In the genomic region with DNA sequence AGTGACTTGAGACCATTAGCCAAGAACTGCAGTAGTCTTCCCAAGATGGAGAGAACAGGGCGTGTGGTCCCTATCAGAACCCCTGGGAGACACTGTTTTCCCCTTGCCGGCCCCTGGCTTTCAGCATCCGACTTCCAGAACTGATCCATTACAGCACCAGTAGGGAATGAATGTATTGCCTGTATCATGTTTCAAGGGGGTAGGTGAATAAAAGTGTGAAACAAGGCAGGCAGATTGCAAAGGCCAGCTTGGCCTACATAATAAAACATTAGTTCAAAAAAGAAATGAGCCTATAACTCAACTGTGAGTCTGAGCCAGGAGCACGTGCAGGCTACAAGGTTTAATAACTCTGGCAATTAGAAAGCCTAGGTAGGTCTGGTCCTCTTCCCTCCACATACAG, we compare ENCODE assay signal across 28 mouse cellular contexts. TPM values are rescaled to one million over a fixed set of nuclear protein-coding genes. Genes with fewer than 3 reads are reported as not detected.
DNase-seq lines count a peak whose midpoint lies in the region; ATAC-seq and TF ChIP-seq lines count a peak whose summit lies in the region.
"Had no signal": no experiment of that assay in that cellular context is flagged by ENCODE, and none has a peak within 500 bp of the region (broad histone marks: within the 10 kb centered on the region; RNA-seq: fewer than 3 reads in every experiment).

No protein-coding gene starts in this region.

- H3K27me3 ChIP-seq in kidney, embryonic 15.5 days = no peaks in the 10 kb centered on the region
- no peaks in the 10 kb centered on the region for H3K27me3 ChIP-seq in limb, embryonic 11.5 days (ENCODE audit: control insufficient read depth, insufficient read depth, low read length)
- no peaks in the 10 kb centered on the region for H3K27me3 ChIP-seq in limb, embryonic 10.5 days (ENCODE audit: low read depth, poor library complexity, severe bottlenecking)
- H3K27me3 ChIP-seq in limb, embryonic 14.5 days (ENCODE audit: control insufficient read depth, insufficient read depth, low read length) = no peaks in the 10 kb centered on the region
- H3K27me3 ChIP-seq: embryonic facial prominence, embryonic 13.5 days; forebrain, embryonic 12.5 days; forebrain, embryonic 15.5 days; heart, embryonic 13.5 days had no signal

- no peak overlapping the region for H3K27ac ChIP-seq in kidney, embryonic 15.5 days
- H3K27ac ChIP-seq in limb, embryonic 11.5 days (replicated peaks; ENCODE audit: low read depth, low read length) = no peak overlapping the region
- H3K27ac ChIP-seq in limb, embryonic 10.5 days = no peak overlapping the region
- H3K27ac ChIP-seq in limb, embryonic 14.5 days (replicated peaks; ENCODE audit: low read depth, low read length) = no peak overlapping the region
- H3K27ac ChIP-seq: embryonic facial prominence, embryonic 10.5 days; embryonic facial prominence, embryonic 13.5 days; forebrain, embryonic 12.5 days; forebrain, embryonic 15.5 days; gastrocnemius, adult 2 months; heart, embryonic 10.5 days; hindbrain, embryonic 14.5 days had no signal

- no peak overlapping the region for H3K4me3 ChIP-seq in kidney, embryonic 15.5 days (replicated peaks)
- H3K4me3 ChIP-seq in limb, embryonic 11.5 days (ENCODE audit: low read depth, low read length) = no peak overlapping the region
- no peak overlapping the region for H3K4me3 ChIP-seq in limb, embryonic 10.5 days
- no peak overlapping the region for H3K4me3 ChIP-seq in limb, embryonic 14.5 days (replicated peaks; ENCODE audit: low read length)
- H3K4me3 ChIP-seq: embryonic facial prominence, embryonic 10.5 days; embryonic facial prominence, embryonic 13.5 days; erythroblast, embryonic 14.5 days; forebrain, embryonic 12.5 days; forebrain, embryonic 15.5 days; gastrocnemius, adult 2 months; heart, embryonic 10.5 days; heart, embryonic 13.5 days had no signal

- ATAC-seq in kidney, embryonic 15.5 days (replicated peaks; ENCODE audit: low FRiP score) = 0 out of 2 replicates have a peak, but pooled peaks have one; percentile 21
- ATAC-seq in limb, embryonic 11.5 days (ENCODE audit: insufficient number of reproducible peaks, low FRiP score, low TSS enrichment, low read depth) = no peak
- peak; percentile 55; the same call in 1 of the 2 replicates for ATAC-seq in limb, embryonic 14.5 days (ENCODE audit: low FRiP score, low read depth)
- ATAC-seq: activated CD4-positive, CD25-positive, alpha-beta regulatory T cell, adult 4 months; forebrain, embryonic 15.5 days had no signal

- 33% methylated on average over 4 of the region's 4 CpGs for WGBS in kidney, embryonic 15.5 days
- 37% methylated on average over 4 of the region's 4 CpGs for whole genome bisulfite sequencing in limb, embryonic 11.5 days
- WGBS in limb, embryonic 10.5 days = 61% methylated on average over 4 of the region's 4 CpGs
- 18% methylated on average over 4 of the region's 4 CpGs for WGBS in limb, embryonic 14.5 days

- H3K36me3 ChIP-seq in kidney, embryonic 15.5 days = no peaks in the 10 kb centered on the region
- H3K36me3 ChIP-seq in limb, embryonic 11.5 days (ENCODE audit: control insufficient read depth, insufficient read depth, low read length) = no peaks in the 10 kb centered on the region
- no peaks in the 10 kb centered on the region for H3K36me3 ChIP-seq in limb, embryonic 10.5 days
- no peaks in the 10 kb centered on the region for H3K36me3 ChIP-seq in limb, embryonic 14.5 days (ENCODE audit: control insufficient read depth, insufficient read depth, low read length)
- H3K36me3 ChIP-seq: embryonic facial prominence, embryonic 10.5 days; embryonic facial prominence, embryonic 13.5 days; forebrain, embryonic 12.5 days; forebrain, embryonic 15.5 days; heart, embryonic 10.5 days; heart, embryonic 13.5 days had no signal

- H3K9me3 ChIP-seq in kidney, embryonic 15.5 days (replicated peaks) = no peaks in the 10 kb centered on the region
- H3K9me3 ChIP-seq in limb, embryonic 11.5 days (ENCODE audit: control insufficient read depth, low read length) = no peaks in the 10 kb centered on the region
- no peaks in the 10 kb centered on the region for H3K9me3 ChIP-seq in limb, embryonic 10.5 days (replicated peaks)
- H3K9me3 ChIP-seq in limb, embryonic 14.5 days (ENCODE audit: control insufficient read depth, low read length) = no peaks in the 10 kb centered on the region
- H3K9me3 ChIP-seq: embryonic facial prominence, embryonic 10.5 days; embryonic facial prominence, embryonic 13.5 days; forebrain, embryonic 12.5 days; forebrain, embryonic 15.5 days; heart, embryonic 10.5 days; heart, embryonic 13.5 days had no signal

- no peak for TF ChIP-seq POLR2A in limb, embryonic 14.5 days (IDR thresholded peaks at IDR 0.05; ENCODE audit: borderline replicate concordance, extremely low read depth, insufficient read depth, insufficient read length)

- no peak overlapping the region for H3K9ac ChIP-seq in kidney, embryonic 15.5 days
- no peak overlapping the region for H3K9ac ChIP-seq in limb, embryonic 11.5 days (ENCODE audit: low read length)
- no peak overlapping the region for H3K9ac ChIP-seq in limb, embryonic 14.5 days (ENCODE audit: low read depth, low read length, severe bottlenecking)
- H3K9ac ChIP-seq: embryonic facial prominence, embryonic 13.5 days; forebrain, embryonic 12.5 days; forebrain, embryonic 15.5 days; heart, embryonic 13.5 days; hindbrain, embryonic 14.5 days had no signal

- peak; percentile 8 for DNase-seq in embryo, embryonic 11 days
- no peak for DNase-seq in embryo, embryonic 10.5 days (ENCODE audit: low spot score)
- DNase-seq in kidney, adult 8-10 months = no peak
- peak; percentile 38 for DNase-seq in limb, embryonic 11.5 days (ENCODE audit: low spot score)
- DNase-seq in limb, embryonic 10.5 days (ENCODE audit: low spot score) = no peak
- DNase-seq in limb, embryonic 14.5 days (ENCODE audit: low spot score) = peak; percentile 26
- DNase-seq in gastrocnemius, adult 18-20 months (ENCODE audit: low spot score) = no peak
- DNase-seq: adrenal gland, adult 8-10 months; adrenal gland, postnatal 25 days; cerebellum, adult 11-12 months; cerebellum, adult 8-10 months; cerebellum, postnatal 10 days; cerebellum, postnatal 36 days; gastrocnemius, adult 2 months; gastrocnemius, postnatal 14 days; heart, adult 11 months; heart, postnatal 14 days; heart, postnatal 4 days had no signal

- no peak overlapping the region for H3K4me2 ChIP-seq in kidney, embryonic 15.5 days
- H3K4me2 ChIP-seq in limb, embryonic 11.5 days (ENCODE audit: low read depth, severe bottlenecking) = no peak overlapping the region
- no peak overlapping the region for H3K4me2 ChIP-seq in limb, embryonic 14.5 days (replicated peaks; ENCODE audit: low read depth, low read length, severe bottlenecking)
- H3K4me2 ChIP-seq: embryonic facial prominence, embryonic 13.5 days; forebrain, embryonic 12.5 days; forebrain, embryonic 15.5 days; heart, embryonic 13.5 days; hindbrain, embryonic 14.5 days had no signal

- peaks cover 48% of the 10 kb centered on the region for H3K4me1 ChIP-seq in kidney, embryonic 15.5 days
- H3K4me1 ChIP-seq in limb, embryonic 11.5 days (ENCODE audit: control insufficient read depth, insufficient read depth, low read length) = peaks cover 12% of the 10 kb centered on the region
- H3K4me1 ChIP-seq in limb, embryonic 10.5 days = peaks cover 12% of the 10 kb centered on the region
- peaks cover 8% of the 10 kb centered on the region for H3K4me1 ChIP-seq in limb, embryonic 14.5 days (ENCODE audit: control insufficient read depth, insufficient read depth, low read length)
- H3K4me1 ChIP-seq: forebrain, embryonic 15.5 days had no signal

RNA-seq across cellular contexts. Expression of gene Osbpl3, which starts 52.5 kb away (rescaled TPM):
- polyA plus RNA-seq in kidney, embryonic 15.5 days (2015; fragmentation: Nextera tagmentation; extraction: Ambion mirVana) = 15.7 and 16.7 TPM in 2 replicates
- polyA plus RNA-seq in limb, embryonic 11.5 days (2014; fragmentation: Nextera tagmentation; extraction: Ambion mirVana) = 9.1 and 9.8 TPM in 2 replicates
- 4.5 and 7.0 TPM in 2 replicates for polyA plus RNA-seq in limb, embryonic 10.5 days (2016; fragmentation: Nextera tagmentation; extraction: Ambion mirVana)
- 18.2 and 19.8 TPM in 2 replicates for polyA plus RNA-seq in limb, embryonic 14.5 days (2012; rRNA removed)
- polyA plus RNA-seq in limb, embryonic 14.5 days (2014; fragmentation: Nextera tagmentation; extraction: Ambion mirVana) = 10.9 and 11.9 TPM in 2 replicates
- total RNA-seq in gastrocnemius, adult 18-20 months (2021) = 1 to 10 TPM; 2.2 to 3.4 TPM
- polyA plus RNA-seq: erythroblast, embryonic 14.5 days had no signal

Comparison
In these comparisons a context has a peak if more than half of its experiments do, and no peak if none do; other contexts are left out.
1. DNase-seq: peak in embryo, embryonic 11 days (single experiment), limb, embryonic 11.5 days (single experiment) and limb, embryonic 14.5 days (single experiment); none in embryo, embryonic 10.5 days (single experiment), kidney, adult 8-10 months (0 of 2), limb, embryonic 10.5 days (single experiment) and gastrocnemius, adult 18-20 months (single experiment).